Mouse (Mus musculus): Measurements from ENCODE around the gene Cic.

The Cic gene

DNA sequence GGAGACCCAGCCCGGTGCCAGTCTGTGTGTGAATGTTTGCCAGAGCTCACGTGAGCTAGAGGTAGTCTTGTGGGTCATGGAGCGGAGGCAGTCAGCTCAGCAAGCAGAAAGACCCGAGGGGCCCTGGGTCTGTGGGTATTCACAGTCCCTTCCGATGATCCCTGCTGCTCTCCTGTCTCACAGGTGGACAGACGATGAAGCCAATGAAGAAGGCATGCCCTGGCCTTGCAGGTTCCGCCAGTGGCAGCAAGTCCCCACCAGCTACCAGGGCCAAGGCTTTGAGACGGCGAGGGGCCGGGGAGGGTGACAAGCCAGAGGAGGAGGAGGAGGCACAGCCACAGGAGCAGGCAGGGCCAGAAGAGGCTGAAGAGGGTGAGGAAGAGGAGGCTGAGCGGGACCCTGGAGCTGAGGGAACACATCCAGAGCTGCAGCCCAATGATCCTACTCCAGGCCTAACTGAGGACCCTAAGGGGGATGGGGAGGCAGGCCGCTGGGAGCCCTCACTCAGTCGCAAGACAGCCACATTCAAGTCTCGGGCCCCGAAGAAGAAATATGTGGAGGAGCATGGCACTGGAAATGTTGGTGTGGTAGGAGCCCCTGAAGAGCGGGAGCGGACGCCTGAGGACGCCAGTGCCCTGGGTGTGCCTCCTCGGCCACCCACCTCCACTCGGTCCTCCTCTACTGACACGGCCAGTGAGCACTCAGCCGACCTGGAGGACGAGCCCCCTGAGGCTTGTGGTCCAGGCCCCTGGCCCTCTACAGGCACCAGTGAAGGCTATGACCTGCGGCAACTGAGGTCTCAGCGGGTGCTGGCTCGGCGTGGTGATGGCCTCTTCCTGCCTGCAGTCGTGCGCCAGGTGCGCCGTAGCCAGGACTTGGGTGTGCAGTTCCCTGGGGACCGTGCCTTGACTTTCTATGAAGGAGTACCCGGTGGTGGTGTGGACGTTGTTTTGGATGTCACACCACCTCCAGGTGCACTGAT lies 3.4 kb downstream of the Cic start:
- no peak for DNase-seq

DNA sequence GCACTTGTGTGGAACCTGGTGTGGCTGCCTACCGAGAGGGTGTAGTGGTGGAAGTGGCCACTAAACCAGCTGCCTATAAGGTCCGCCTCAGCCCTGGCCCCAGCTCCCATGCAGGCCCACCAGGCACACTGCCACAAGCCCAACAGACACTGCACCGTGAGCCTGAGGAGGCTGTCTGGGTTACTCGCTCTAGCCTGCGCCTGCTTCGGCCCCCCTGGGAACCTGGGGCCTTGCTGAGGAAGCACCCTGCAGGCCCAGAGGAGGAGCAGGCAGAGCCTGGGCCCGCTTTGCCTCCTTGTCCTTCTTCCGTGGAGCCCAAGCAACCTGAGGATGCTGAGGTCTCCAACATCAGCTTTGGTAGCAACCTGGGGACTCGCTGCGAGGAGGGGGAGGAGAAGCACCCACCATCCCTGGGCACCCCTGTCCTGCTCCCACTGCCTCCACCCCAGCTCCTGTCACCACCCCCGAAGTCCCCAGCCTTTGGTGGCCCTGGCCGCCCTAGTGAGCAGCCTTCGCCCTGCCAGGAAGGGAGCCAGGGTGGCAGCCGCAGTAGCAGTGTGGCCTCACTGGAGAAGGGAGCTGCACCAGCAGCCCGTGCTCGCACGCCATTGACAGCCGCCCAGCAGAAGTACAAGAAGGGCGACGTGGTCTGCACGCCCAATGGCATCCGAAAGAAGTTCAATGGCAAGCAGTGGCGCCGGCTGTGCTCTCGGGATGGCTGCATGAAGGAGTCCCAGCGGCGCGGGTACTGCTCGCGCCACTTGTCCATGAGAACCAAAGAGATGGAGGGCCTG lies 4.3 kb downstream of the Cic start:
- DNase-seq, result no peak

DNA sequence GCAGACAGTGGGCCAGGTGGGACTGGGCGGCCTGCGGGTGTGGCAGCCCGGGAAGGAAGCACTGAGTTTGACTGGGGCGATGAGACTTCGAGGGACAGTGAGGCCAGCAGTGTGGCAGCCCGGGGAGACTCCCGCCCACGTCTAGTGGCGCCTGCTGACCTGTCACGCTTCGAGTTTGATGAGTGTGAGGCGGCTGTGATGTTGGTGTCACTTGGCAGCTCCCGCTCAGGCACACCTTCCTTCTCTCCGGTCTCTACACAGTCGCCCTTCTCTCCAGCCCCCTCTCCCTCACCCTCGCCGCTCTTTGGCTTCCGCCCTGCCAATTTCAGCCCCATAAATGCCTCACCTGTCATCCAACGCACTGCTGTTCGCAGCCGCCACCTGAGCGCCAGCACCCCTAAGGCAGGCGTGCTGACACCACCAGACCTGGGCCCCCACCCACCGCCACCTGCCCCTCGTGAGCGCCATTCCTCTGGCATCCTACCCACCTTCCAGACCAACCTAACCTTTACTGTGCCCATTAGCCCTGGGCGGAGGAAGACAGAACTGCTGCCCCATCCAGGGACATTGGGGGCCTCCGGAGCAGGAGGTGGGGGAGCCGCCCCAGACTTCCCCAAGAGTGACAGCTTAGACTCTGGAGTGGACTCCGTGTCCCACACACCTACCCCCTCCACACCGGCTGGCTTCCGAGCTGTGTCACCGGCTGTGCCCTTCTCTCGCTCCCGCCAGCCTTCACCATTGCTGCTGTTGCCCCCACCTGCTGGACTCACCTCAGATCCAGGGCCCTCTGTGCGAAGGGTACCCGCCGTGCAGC lies 5.1 kb downstream of the Cic start:
- no peak for DNase-seq

DNA sequence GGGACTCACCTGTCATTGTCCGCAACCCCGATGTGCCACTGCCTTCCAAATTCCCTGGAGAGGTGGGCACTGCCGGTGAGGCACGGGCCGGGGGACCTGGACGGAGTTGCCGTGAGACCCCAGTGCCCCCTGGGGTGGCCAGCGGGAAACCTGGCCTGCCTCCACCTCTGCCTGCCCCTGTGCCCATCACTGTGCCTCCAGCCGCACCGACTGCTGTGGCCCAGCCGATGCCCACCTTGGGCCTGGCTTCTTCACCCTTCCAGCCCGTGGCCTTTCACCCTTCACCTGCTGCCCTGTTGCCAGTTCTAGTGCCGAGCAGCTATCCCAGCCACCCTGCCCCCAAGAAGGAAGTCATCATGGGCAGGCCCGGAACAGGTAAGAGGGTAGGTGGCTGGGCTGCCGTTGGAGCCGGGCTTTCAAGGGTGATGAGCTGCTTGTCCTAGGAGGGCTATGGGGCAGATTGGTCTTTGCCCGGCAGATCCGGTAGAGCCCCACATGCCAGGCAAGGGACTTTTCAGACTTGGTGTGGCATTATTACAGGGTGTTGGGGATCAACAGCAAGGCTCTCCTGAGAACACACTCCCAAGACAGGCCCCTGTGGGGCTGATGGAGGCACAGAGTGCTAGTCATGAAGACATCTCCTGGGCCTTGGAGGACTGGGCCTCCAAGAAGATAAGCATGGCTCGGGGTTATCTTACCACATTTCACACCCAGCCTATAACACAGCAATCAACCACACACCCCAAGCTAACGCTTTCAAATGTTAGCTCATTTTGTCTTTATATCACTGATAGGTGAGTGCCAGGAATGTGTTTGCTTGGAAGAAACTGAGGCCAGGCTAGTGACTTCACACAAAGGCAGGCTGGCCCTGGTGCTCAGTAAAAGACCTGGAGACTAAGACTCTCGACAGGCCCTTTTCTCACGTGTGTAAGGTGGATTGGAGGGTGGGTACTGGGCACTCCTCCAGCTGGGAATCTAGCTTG lies 6.0 kb downstream of the Cic start:
- DNase-seq, result no peak

DNA sequence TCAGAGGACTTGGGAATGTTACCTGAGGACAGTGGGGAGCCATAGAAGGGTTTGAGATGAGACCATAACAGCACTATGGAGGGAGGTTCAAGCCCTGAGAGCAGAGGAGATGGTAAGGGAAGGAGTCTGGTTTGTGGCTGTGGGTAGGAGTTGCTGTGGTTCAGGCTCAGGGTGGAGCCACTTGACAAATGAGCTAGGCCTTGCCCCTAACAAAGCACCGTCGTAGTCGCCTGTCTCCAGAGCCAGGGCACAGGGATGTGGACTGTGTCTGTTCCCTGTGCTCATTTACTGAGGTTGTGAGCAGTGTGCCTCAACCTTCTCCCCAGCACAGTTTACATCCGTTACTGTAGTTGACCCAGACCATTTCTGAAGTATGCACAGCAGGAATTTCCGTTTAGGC lies 7.1 kb downstream of the Cic start:
- no peak for DNase-seq

DNA sequence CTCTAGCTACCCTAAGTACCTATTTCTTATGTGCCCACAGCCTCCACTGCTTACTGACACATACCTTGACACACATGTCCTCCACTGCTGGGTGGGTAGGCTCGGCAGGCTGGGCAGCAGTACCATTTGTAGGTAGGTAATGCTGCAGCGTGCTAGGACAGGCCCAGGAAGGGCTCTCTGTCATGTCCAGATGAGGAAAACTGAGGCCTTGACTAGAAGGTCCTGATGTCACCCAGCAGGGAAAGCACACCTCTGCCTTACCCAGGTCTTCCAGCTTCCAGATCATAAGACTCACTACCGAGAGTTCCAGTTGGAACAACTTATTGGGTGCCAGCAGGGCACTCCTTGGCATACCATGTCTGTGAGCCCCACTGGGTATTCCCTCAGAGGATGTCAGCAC lies 7.5 kb downstream of the Cic start:
- DNase-seq, result no peak

DNA sequence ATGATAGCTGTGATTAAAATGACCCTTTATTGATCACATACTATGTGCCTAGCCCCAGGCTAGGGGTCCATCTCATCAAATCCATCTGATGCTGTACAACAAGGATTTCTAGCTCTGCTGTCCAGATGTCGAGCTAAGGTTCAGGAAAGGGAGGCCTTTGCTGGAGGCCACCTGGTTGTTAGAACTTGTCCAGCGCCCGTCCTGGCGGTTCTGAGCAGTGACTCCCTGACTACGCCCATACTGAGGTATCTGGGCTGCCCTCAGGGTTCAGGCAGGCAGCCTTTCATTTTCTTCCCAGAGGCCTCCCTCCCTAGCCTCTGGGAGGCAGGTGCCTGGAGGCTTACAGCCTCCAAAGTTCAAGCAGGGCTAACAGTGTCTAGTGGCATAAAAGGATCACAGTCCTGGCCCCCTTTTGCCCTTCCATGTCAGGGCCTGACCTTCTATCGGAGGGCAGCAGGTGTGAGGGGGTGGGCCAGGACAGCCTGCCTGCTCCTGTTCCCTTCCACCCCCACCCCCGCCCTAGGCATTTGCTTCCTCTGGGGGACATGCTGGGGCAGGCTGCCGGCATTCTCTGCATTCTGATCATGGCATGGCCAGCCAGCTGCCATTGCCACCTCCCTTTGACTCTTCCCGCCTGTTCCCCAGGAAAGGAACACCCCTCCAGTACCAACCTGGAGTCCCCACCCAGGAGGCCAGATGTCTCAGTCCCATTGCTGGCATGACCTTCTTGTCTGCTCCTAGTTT lies 8.2 kb downstream of the Cic start:
- no peak for DNase-seq

DNA sequence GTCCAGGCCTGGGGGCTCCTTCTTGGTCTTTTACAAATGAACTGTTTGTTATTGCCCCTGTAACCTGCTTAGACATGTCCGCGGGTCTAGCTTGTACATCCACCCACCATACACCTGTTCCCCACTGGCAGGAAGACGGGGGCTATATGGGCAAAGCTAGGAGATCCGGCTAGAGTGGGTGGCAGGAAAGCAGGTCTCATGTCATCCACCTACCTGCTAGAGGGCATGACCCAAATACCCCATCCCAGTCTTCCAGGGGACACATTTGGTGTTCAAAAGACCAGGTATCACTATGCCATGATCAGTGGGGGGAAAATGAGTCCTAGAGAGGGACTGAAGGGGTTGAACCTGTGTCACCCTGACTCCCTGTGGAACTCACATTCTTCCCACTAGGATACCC lies 9.9 kb downstream of the Cic start:
- DNase-seq, result no peak

DNA sequence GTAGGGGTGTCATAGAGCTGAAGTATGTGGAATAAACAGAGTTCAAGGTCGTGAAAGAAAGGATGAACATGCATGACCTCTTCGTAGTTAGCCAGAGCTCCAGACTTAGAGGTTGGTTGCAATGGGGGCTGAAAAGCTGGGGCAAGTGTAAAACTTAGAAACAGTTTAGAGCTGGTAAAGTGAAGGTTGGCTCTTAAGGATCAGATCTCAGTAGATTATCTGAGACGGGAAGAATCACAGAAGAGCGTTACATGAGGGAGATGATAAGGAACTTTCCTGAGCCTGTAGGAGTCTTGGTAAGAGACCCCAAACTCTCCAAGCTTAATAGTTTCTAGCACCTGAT lies 10.5 kb downstream of the Cic start:
- DNase-seq, result no peak

DNA sequence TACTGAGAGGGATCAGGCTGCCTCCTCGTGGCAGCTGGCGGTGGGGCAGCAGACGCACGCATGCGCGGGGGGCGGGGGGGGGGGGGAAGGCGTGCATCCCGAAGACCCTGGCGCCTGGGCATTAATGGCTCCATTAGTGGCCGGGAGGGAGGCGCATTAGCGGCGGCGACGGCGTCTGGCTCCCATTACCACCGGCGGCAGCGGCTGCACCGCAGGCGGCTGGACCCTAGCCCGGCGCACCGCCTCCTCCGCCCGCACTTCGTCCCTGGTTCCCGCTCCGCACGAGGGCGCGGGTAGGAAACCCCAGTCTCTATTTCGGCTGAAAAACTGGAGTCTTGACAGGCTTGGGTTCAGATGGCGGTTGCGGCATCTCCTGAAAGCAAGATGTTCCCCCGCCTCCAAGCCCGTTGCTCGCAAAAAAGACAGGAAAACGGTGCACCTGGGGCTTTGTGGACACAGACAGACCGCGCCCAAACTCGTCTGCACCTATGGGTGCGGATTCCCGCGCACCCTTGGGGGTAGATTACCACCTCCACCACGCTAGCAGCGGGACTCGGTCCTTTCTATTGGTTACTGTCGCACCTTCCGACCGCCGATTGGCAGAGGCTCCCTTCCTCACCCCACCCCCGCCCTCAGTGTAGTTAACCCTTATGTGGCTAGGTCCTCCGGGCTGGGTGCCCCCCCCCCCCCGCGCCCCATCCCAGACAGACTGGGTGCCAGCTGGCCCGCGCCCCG lies 11.0 kb downstream of the Cic start:
- peak; percentile 83 for DNase-seq

DNA sequence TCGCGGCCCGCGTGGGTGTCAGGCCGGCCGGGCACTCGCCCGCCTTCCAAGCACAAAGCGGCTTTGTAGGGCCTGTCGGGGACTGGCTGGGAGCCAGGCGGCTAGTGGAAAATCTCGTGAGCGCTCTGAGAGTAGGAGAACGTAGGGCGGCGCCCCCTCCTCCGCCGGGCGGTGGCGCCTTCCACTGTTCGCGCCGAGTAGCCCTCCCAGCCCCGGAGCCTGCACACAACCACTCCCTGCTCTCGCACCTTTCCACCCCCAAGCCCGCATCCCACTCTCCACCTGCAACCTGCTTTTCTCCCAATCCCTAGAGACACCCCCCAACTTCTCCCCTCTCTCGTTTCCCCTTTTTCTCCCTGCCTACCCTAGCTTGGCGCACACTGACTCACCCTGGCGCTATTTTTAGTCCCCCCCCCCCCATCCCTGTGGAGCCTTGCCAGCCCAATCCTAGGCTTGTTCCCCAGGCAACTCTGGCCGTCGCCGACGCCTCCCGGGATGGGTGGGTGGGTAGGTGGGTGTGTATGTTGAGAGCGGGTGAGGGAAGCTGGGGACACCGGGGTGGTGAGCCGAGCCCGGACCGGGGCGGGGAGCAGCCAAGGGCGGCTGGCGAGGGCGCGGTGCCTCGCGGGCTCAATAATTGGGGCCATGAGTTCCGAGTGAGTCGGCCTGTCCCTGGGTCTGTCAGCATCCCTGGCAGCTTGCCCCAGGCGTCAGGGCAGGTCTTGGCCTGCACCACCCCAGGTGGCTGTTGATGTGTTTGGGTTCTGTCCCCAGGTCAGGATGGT lies 11.8 kb downstream of the Cic start:
- peak; percentile 95 for DNase-seq

DNA sequence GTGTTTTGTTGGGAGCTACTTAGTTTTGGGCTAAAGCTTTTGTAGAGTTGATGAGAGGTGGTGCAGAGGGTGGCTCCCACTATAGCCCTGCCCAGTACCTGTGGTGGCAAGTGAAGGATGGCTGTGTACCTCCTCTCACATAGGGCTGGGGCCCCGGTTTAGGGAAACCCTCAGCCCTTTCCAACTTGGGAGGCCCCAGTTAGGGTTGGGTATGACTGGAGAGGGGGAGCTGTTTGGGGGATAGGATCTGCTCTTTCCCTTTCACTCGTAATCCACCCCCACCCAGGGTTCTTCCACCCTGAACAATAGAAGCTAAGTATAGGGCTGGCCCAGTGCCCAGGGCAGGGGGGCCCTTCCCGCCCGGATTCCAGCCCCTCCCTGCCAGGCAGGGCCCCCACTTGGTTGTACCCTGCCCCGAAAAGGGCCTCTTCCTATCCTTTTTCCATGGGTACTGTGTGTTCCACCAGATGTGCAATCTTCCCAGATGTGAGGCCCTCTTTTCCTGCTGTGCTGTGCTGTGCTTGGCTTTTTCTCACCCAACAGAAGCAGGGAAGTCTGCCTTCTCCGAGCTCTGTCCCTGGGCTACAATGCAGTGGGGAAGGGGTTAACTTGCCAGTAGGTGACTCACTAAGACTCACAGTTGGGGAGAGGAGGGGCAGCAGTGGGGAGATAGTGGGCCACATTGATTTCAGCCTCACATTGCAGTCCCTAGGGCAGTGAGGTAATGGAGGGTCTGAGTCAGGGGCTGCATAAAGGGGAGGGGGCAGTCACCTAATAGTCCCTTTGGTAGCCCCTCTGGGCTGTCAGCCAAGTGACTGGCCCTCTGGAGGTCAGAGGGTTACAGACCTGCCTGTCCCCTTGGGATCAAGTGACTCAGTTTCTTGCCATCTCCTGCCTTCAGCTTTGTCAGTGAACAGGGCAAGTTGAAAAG lies 12.6 kb downstream of the Cic start:
- no peak for DNase-seq

DNA sequence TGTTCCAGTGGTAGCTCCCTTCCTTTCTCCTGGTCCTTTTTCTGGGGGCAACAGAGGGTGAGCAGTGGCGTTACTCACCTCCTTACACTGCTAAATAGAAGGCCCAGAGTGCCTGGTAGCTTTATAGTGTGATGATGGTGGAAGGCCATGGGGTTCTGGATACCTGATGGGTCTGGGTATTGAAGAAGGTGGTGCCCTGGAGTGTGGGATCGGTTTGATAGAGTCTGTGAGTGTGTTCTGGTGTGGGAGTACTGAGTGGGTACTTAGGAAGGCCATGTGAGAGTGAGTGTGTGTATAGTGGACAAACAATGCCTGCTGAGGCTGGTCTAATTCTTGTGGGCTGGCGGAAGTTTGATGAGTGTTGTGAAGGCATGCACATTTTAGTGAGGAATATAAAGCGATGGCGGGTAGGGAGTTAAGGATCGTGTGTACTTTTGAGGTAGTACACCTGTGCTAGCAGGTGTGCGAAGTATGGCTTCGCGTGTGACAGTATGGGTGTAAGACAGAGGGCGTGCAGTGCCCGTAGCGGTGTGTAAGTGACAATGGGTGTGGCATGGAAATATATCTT lies 13.7 kb downstream of the Cic start:
- DNase-seq, result no peak

DNA sequence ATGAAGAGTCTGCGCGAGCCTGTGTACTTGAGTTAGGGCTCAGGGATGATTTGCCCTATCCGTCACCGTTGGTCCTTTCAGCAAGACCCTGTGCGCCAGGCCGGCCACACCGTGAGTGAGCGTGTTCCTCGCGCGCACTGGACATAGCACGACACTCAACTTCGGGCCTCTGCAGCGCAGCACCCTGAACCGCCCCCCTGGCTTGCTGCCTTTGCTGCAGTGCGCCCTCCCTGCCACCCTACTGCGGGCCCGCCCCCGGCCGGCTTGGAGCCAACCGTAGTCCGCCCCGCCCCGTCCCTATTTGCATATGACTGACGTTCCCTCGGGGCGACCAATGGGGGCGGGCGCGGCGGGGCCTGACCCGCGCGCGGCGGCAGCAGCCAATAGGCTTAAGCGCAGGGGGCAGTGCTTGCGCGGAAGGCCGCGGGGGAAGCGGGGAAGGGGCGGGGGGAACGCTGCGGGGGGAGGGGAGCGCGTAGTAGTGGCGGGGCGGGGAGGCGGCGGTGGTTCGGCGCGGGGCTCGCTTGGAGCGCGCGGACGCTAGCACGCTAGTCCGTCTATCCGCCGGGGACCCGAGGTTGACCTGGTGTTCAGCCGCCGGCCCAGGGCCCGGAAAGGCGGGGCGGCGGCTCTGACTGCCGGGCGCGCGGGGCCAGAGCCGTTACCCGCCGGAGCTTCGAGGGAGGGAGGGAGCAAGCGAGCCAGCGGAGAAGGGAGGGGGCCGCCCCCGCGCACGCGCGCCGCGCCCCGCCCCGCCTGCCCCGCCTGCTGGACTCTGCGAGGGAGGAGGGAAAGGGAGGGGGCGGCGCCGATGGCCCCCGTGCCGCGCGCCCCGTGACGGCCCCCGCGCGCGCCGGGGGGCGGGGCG lies 14.5 kb downstream of the Cic start:
- DNase-seq, result peak; percentile 98

DNA sequence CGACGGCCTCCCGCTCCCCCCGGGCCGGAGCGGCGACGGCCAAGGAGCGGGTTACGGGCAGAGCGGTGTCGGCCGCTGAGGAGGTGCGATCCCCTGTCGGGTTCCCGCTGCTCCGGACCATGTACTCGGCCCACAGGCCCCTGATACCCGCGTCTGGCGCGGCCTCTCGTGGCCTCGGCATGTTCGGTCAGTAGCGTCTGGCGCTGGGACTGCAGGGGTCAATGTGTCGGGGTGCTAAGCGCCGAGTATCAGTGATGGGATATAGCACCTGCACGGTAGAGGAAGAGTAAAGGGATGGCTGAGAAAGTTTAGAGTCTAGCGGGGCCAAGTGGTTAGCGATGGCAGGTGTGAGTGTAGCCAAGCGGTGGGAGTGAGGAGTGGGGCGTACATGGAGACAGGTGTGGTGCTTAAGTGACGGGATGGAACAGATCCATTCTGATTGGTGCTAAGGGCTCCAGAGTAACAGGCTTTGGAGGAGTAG lies 15.3 kb downstream of the Cic start:
- no peak for DNase-seq

DNA sequence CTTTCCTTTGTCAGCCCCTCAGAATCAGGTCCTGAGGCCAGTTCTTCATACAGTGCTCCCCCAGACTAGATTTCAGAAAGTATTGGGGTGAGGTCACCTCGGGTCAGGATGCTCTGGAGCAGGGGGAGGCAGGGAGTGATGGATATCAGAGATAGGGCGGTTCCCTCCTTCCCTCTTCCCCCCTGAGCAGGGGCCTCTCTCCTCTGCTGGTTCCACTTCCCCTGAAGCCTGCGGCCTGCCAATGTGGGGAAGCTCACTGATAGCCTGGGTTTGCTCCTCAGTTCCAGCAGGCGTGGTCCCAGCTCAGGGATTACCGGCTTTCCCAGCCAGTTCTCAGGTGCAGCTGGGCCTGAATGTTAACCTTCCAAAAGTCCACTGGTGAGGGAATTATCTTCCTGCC lies 16.1 kb downstream of the Cic start:
- no peak for DNase-seq

DNA sequence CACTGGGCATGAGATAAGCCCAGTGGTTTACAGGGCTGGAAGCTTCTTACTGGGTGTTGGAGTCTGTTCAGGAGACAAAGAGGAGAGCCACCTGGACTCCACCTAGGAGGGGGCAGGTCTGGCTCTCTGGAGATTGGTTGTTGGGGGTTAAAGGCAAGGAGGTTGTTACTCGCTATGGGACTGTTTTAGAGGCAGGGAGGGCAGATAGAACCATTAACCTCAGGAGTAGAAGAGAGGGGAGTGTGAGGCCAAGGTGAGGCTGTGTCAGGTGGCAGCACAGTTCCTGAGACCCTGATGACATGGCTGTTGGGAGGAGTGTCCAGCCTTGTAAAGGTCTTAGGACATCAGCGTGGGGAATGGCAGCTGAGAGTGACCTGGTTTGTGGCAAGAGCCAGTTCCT lies 16.7 kb downstream of the Cic start:
- DNase-seq, result no peak

Measured in right cerebral cortex, postnatal 14 days (tissue).